Mouse (Mus musculus) small intestine, adult 2 months (tissue): Measurements from ENCODE around the gene Mcu.

Source experiments
- CTCF ChIP-seq: fragments of 200-500 bp; IDR thresholded peaks from 2 replicates; pipeline ENCODE4 v1.5.1; 2012; ENCODE audit warnings: low read depth, mild to moderate bottlenecking, control low read depth, inconsistent platforms, low read length, moderate library complexity, mixed read lengths; ENCODE audit not compliant: insufficient replicate concordance, insufficient read length; ENCODE audit errors: extremely low read depth
- POLR2A ChIP-seq: fragments of 200-500 bp; IDR thresholded peaks from 2 replicates; pipeline ENCODE4 v1.6.1; 2012; ENCODE audit warnings: low read depth, mild to moderate bottlenecking, control low read depth, inconsistent platforms, low read length, moderate library complexity

DNA sequence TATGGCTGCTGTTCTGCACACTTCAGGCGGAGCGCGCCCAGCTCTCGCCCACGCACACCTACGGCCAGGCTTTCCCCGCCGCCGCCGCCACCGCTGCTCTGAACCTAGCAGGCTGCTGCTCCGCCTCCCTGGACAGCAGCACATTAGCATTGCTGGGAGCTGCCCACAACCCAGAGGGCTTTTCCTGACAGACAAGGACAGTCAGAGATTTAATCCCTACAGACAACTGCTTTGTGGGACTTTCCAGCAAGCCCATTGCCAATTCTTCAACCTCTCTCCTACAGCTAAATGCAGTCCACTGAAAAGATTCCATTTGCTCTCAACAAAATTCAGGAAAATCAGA lies 77.0 kb downstream of the Mcu start:
- TF ChIP-seq POLR2A (no peak), CTCF (no peak)
